Mouse (Mus musculus) embryonic facial prominence, embryonic 12.5 days (tissue): ENCODE results near the gene Gm826. TPM values are rescaled to one million over a fixed set of nuclear protein-coding genes. Genes with fewer than 3 reads are reported as not detected.

Source experiments
- ATAC-seq: fragments of 200-750 bp; cut with Nextera tagmentation; 2 replicates; pipeline ENCODE4 v1.8.0; 2017; ENCODE audit not compliant: insufficient number of reproducible peaks, insufficient read depth, low FRiP score, low TSS enrichment
- H3K27ac ChIP-seq: fragments of 300-500 bp; sonication (generic); 2 replicates; pipeline ENCODE4 v1.5.1; 2016; ENCODE audit warnings: mild to moderate bottlenecking
- H3K27me3 ChIP-seq: fragments of 300-500 bp; sonication (generic); 2 replicates; pipeline ENCODE4 v1.6.1; 2016; ENCODE audit warnings: mild to moderate bottlenecking, moderate library complexity
- H3K36me3 ChIP-seq: fragments of 300-500 bp; sonication (generic); 2 replicates; pipeline ENCODE4 v1.6.1; 2016; ENCODE audit warnings: mild to moderate bottlenecking
- H3K4me1 ChIP-seq: fragments of 300-500 bp; sonication (generic); 2 replicates; pipeline ENCODE4 v1.6.1; 2016
- H3K4me2 ChIP-seq: fragments of 300-500 bp; sonication (generic); replicated peaks from 2 replicates; pipeline ENCODE4 v1.6.1; 2016; ENCODE audit warnings: mild to moderate bottlenecking, moderate library complexity
- H3K4me3 ChIP-seq: fragments of 300-500 bp; sonication (generic); 2 replicates; pipeline ENCODE4 v1.5.1; 2016; ENCODE audit warnings: mild to moderate bottlenecking
- H3K9ac ChIP-seq: fragments of 300-500 bp; sonication (generic); 2 replicates; pipeline ENCODE4 v1.6.1; 2016; ENCODE audit warnings: mild to moderate bottlenecking, moderate library complexity
- H3K9me3 ChIP-seq: fragments of 300-500 bp; sonication (generic); 2 replicates; pipeline ENCODE4 v1.6.1; 2016; ENCODE audit warnings: mild to moderate bottlenecking, moderate library complexity
- WGBS: fragments of 180-500 bp; shearing (Covaris S2); methylation state at CpG from one replicate; pipeline ENCODE4 v1.1.7; 2016; 5-methylcytosine and 5-hydroxymethylcytosine counted together
- polyA plus RNA-seq: library from polyadenylated mRNA; unstranded; fragments of >200 nt; fragmentation: Nextera tagmentation; extraction: Ambion mirVana; gene quantifications from 2 replicates; pipeline ENCODE4 v1.2.1, GENCODE M21; 2016

Gm826 gene
- polyA plus RNA-seq, 1 experiment from 2014 or later = not detected

DNA sequence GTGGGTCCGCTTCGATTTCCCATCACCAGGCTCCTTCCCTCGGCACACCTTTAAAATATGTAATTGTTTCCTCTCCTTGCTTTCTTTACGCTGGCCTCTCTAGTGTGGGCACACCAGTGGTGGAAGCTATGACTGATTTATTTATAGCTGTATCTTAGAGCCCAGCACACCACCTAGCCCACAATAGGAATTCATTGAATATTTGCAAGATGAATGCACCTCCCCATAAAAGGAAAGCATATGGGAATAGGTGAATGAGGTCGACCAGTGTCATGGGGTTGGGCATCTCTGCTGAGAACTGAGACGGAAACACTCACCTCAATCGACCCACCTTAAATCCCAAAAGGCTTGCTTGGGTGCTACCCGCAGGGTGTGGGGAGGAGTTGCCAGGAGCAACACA is 70.1 kb downstream of the Gm826 start:
- no peaks in the 10 kb centered on the region for H3K27me3 ChIP-seq
- no peak overlapping the region for H3K4me3 ChIP-seq
- no peak overlapping the region for H3K27ac ChIP-seq
- H3K4me1 ChIP-seq = no peaks in the 10 kb centered on the region
- no peak overlapping the region for H3K4me2 ChIP-seq
- 84% methylated on average over 8 of the region's 8 CpGs for WGBS
- no peaks in the 10 kb centered on the region for H3K9me3 ChIP-seq
- ATAC-seq = no peak
- H3K36me3 ChIP-seq = no peaks in the 10 kb centered on the region
- H3K9ac ChIP-seq = no peak overlapping the region

GRCm38 (mm10) chr2:160261538-160261937 is 72.4 kb downstream of the Gm826 start:
- no peak overlapping the region for H3K27ac ChIP-seq
- no peak overlapping the region for H3K4me2 ChIP-seq
- no peaks in the 10 kb centered on the region for H3K36me3 ChIP-seq
- no peak overlapping the region for H3K4me3 ChIP-seq
- H3K4me1 ChIP-seq = no peaks in the 10 kb centered on the region
- no peaks in the 10 kb centered on the region for H3K9me3 ChIP-seq
- H3K27me3 ChIP-seq = no peaks in the 10 kb centered on the region
- WGBS = 85% methylated on average over 3 of the region's 3 CpGs
- H3K9ac ChIP-seq = no peak overlapping the region
- ATAC-seq = no peak

Other genes starting within 250 kb of the Gm826 start
- 15.4 and 16.7 TPM in 2 replicates for gene Mafb, start 32.9 kb upstream of the Gm826 start, polyA plus RNA-seq